Mouse (Mus musculus) liver, postnatal 0 days (tissue): ENCODE measurements around the gene Ube2c. TPM values are rescaled to one million over a fixed set of nuclear protein-coding genes. Genes with fewer than 3 reads are reported as not detected.

Source experiments
- ATAC-seq: fragments of 200-750 bp; cut with Nextera tagmentation; 2 replicates; pipeline ENCODE4 v1.8.0; 2017; ENCODE audit warnings: mild to moderate bottlenecking, moderate library complexity
- DNase-seq: peaks from one replicate; pipeline ENCODE4 v3.0.0-alpha.2; 2016
- H3K27ac ChIP-seq: fragments of 300-500 bp; sonication (generic); 2 replicates; pipeline ENCODE4 v1.5.1; 2014; ENCODE audit warnings: antibody characterized with exemption, moderate library complexity, mild to moderate bottlenecking, low read depth
- H3K27me3 ChIP-seq: fragments of 300-500 bp; sonication (generic); 2 replicates; pipeline ENCODE4 v1.6.1; 2014; ENCODE audit warnings: low read length, control low read depth, mixed read lengths; ENCODE audit not compliant: insufficient read depth
- H3K36me3 ChIP-seq: fragments of 300-500 bp; sonication (generic); replicated peaks from 2 replicates; pipeline ENCODE4 v1.6.1; 2014; ENCODE audit warnings: mild to moderate bottlenecking, control low read depth, low read length, moderate library complexity, mixed read lengths; ENCODE audit not compliant: insufficient read depth
- H3K4me1 ChIP-seq: fragments of 300-500 bp; sonication (generic); 2 replicates; pipeline ENCODE4 v1.6.1; 2014; ENCODE audit warnings: antibody characterized with exemption, mild to moderate bottlenecking, control low read depth; ENCODE audit not compliant: insufficient read depth
- H3K4me2 ChIP-seq: fragments of 300-500 bp; sonication (generic); 2 replicates; pipeline ENCODE4 v1.6.1; 2014; ENCODE audit warnings: low read depth, mild to moderate bottlenecking, low read length, moderate library complexity, mixed read lengths
- H3K4me3 ChIP-seq: fragments of 300-500 bp; sonication (generic); 2 replicates; pipeline ENCODE4 v1.5.1; 2014; ENCODE audit warnings: low read depth, low read length
- H3K9ac ChIP-seq: fragments of 300-500 bp; sonication (generic); replicated peaks from 2 replicates; pipeline ENCODE4 v1.6.1; 2014; ENCODE audit warnings: mild to moderate bottlenecking, moderate library complexity
- H3K9me3 ChIP-seq: fragments of 300-500 bp; sonication (generic); 2 replicates; pipeline ENCODE4 v1.6.1; 2016; ENCODE audit warnings: mild to moderate bottlenecking, control low read depth, low read length, mixed read lengths
- CTCF ChIP-seq: sonication (generic); IDR thresholded peaks from 2 replicates; pipeline ENCODE4 v1.5.1; 2016; ENCODE audit warnings: antibody characterized with exemption, low read depth
- EP300 ChIP-seq: IDR thresholded peaks from 2 replicates; pipeline ENCODE4 v1.6.1; 2016; ENCODE audit warnings: antibody characterized with exemption, low read depth, mild to moderate bottlenecking
- WGBS: fragments of 180-500 bp; shearing (Covaris S2); extraction: QIAGEN DNeasy Blood & Tissue Kit; methylation state at CpG from one replicate; pipeline ENCODE4 v1.1.7; 2014; ENCODE audit not compliant: insufficient replicate concordance; 5-methylcytosine and 5-hydroxymethylcytosine counted together
- polyA plus RNA-seq: library from polyadenylated mRNA; unstranded; fragments of >200 nt; fragmentation: Nextera tagmentation; extraction: Ambion mirVana; gene quantifications from 2 replicates; pipeline ENCODE4 v1.2.1, GENCODE M21; 2015

Ube2c gene
- polyA plus RNA-seq, 1 experiment from 2014 or later = 277 TPM

GRCm38 (mm10) chr2:164804533-164805331 lies 35.0 kb downstream of the Ube2c start, which contains the start of the genes Acot8 and Zswim3:
Gene Acot8 (minus strand): TSS chr2:164804882.
Gene Zswim3 (plus strand): TSS chr2:164805098.
- Histone ChIP-seq H3K4me2 (peak within 1 kb of the TSS; percentile 83), H3K4me1 (peaks cover 29% of the 10 kb centered on the region), H3K27ac (peak within 1 kb of the TSS; percentile 93), H3K4me3 (peak within 1 kb of the TSS; percentile 85), H3K36me3 (peaks cover 18% of the 10 kb centered on the region), H3K9me3 (no peaks in the 10 kb centered on the region), H3K9ac (peak within 1 kb of the TSS; percentile 82), H3K27me3 (no peaks in the 10 kb centered on the region)
- DNase-seq = peak; percentile 98
- peak; percentile 96 for ATAC-seq
- under 1% methylated on average over 47 of the region's 47 CpGs for WGBS
- TF ChIP-seq CTCF = no peak
- TF ChIP-seq EP300 = peak; percentile 86

- Histone ChIP-seq H3K27me3 (no peaks in the 10 kb centered on the region), H3K4me3 (peak overlapping the region; percentile 85), H3K27ac (peak overlapping the region; percentile 93), H3K9ac (peak overlapping the region; percentile 62), H3K4me1 (peaks cover 29% of the 10 kb centered on the region), H3K36me3 (peaks cover 14% of the 10 kb centered on the region; the same call in 1 of the 2 replicates), H3K4me2 (peak overlapping the region; percentile 83), H3K9me3 (no peaks in the 10 kb centered on the region)
- 1% methylated on average over 21 of the region's 21 CpGs for WGBS
- TF ChIP-seq EP300 (no peak), CTCF (no peak)
- no peak for DNase-seq
- ATAC-seq = peak; percentile 70
These were observed 35.6 kb downstream of the Ube2c start for GRCm38 (mm10) chr2:164805332-164805718.

- DNase-seq (no peak), ATAC-seq (no peak)
- Histone ChIP-seq H3K4me2 (no peak overlapping the region), H3K9ac (no peak overlapping the region), H3K27ac (no peak overlapping the region), H3K27me3 (no peaks in the 10 kb centered on the region), H3K36me3 (peaks cover 8% of the 10 kb centered on the region; the same call in 1 of the 2 replicates), H3K9me3 (no peaks in the 10 kb centered on the region), H3K4me3 (no peak overlapping the region), H3K4me1 (peaks cover 29% of the 10 kb centered on the region)
- TF ChIP-seq EP300 (no peak), CTCF (no peak)
- WGBS = 68% methylated on average over 7 of the region's 7 CpGs
These were observed 36.9 kb downstream of the Ube2c start for GRCm38 (mm10) chr2:164806614-164807013.

DNA sequence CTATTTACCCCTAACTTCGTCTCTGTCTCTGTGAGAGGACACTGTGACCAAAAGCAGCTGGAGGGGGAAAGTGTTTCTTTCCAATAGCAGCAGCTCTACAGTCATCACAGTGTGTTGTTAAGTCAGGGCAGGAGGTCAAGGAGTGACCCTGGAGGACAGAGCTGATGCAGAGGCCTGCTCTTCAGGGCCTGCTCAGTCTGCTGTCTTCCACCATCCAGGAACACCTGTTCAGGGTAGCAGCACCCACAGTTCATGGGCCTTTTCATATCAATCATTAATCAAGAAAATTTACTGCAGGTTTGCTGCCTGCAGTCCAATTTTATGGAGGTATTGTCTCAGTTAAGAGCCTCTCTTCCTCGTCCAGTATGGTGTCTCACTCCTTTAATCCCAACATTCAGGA lies 43.9 kb downstream of the Ube2c start:
- WGBS = 62% methylated on average over 2 of the region's 2 CpGs
- H3K27me3 ChIP-seq = no peaks in the 10 kb centered on the region
- H3K9ac ChIP-seq = no peak overlapping the region
- TF ChIP-seq CTCF (no peak), EP300 (no peak)
- no peaks in the 10 kb centered on the region for H3K9me3 ChIP-seq
- no peak for DNase-seq
- ATAC-seq = no peak
- no peak overlapping the region for H3K27ac ChIP-seq
- H3K4me1 ChIP-seq = peaks cover 3% of the 10 kb centered on the region; the same call in 1 of the 2 replicates
- peaks cover 11% of the 10 kb centered on the region for H3K36me3 ChIP-seq
- H3K4me3 ChIP-seq = no peak overlapping the region
- H3K4me2 ChIP-seq = no peak overlapping the region

DNA sequence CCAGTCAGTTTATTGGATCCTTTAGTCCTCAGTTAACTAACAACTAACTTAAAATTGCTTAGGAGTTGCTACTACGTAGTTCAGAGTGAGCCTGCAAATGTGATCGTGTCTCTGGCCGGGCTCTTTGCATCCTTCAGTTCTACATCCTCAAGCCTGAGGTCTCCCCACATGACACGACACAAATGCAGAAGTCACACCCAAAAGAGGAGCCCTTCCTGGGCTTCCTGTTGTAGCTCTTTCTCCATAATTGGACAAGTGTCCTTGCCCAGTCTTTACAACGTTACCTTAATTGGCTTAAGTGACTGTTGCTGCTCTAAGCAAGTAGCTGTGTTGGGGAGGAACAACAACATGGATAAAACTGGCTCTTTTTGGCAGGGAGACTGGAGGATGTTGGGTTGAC lies 45.6 kb downstream of the Ube2c start:
- H3K27ac ChIP-seq = peak overlapping the region; percentile 67
- 58% methylated on average over 5 of the region's 5 CpGs for WGBS

GRCm38 (mm10) chr2:164815821-164816220 lies 46.1 kb downstream of the Ube2c start:
- peak overlapping the region; percentile 67; the same call in 1 of the 2 replicates for H3K27ac ChIP-seq
- no peaks in the 10 kb centered on the region for H3K9me3 ChIP-seq
- no peak overlapping the region for H3K9ac ChIP-seq
- 62% methylated on average over 8 of the region's 8 CpGs for WGBS
- TF ChIP-seq EP300 (peak; percentile 69), CTCF (no peak)
- H3K27me3 ChIP-seq = no peaks in the 10 kb centered on the region
- H3K4me1 ChIP-seq = peaks cover 3% of the 10 kb centered on the region; the same call in 1 of the 2 replicates
- H3K4me2 ChIP-seq = peak overlapping the region; percentile 4; the same call in 1 of the 2 replicates
- peak; percentile 27 for DNase-seq
- peaks cover 10% of the 10 kb centered on the region for H3K36me3 ChIP-seq
- no peak overlapping the region for H3K4me3 ChIP-seq
- ATAC-seq = peak; percentile 83

More for the DNA sequence above, 45.6 kb downstream of the Ube2c start:
- no peak overlapping the region for H3K9ac ChIP-seq
- H3K36me3 ChIP-seq = peaks cover 6% of the 10 kb centered on the region
- no peak overlapping the region for H3K4me3 ChIP-seq
- no peaks in the 10 kb centered on the region for H3K9me3 ChIP-seq
- DNase-seq (peak; percentile 20), ATAC-seq (peak; percentile 59)
- peak overlapping the region; percentile 4; the same call in 1 of the 2 replicates for H3K4me2 ChIP-seq
- H3K4me1 ChIP-seq = peaks cover 3% of the 10 kb centered on the region; the same call in 1 of the 2 replicates
- TF ChIP-seq EP300 (no peak), CTCF (no peak)
- no peaks in the 10 kb centered on the region for H3K27me3 ChIP-seq
